Mouse (Mus musculus): ENCODE measurements around the gene Ifi205.
"Not testable (repeated sequence)": the region's sequence is repeated elsewhere in the genome, so short reads cannot be mapped to it uniquely, and the experiment has no call there.

- not testable (repeated sequence) for TF ChIP-seq CTCF (IDR thresholded peaks at IDR 0.05; ENCODE audit: borderline replicate concordance, insufficient read depth, low read depth, low read length); POLR2A (IDR thresholded peaks at IDR 0.05; ENCODE audit: borderline replicate concordance, insufficient read depth, low read length)
These were observed 50.6 kb downstream of the Ifi205 start for GRCm38 (mm10) chr1:173981038-173981437.
